Comparison of ENCODE assay signal across 13 mouse cellular contexts in the genomic region with DNA sequence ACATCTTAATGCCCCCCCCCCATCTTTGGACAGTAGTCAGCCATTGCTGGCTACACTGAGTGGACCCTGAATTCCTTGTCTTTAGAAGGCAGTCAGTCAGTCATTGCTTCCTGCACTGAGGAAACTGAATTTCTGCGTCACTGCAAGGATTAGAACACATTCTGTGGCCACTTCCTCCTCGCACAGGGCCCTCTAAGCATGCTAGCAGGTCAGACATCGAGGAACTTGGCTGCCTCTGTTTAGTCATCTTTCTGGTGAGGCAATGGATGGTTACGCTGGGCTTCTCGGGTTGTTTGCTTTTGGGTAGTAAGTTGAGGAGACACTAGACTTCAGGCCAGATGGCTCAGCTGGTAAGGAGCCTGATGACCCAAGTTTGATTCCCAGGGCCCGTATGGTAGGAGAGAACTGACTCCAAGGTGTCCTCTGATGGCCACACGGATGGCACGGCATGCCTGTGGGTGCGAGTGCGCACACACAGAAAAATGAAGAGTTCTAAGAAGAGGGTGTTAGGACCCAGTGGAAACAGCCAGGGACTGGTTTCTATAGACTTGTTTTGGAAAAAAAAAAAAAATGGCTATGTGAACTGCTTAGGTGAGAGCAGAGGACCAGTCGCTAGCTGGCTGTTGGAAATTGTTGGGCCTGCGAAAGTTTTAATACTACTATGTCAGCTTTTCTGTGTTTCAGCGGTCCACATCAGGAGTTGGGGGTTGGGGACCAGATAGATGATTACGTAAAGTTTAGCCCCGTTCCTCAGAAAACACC. TPM values are rescaled to one million over a fixed set of nuclear protein-coding genes. Genes with fewer than 3 reads are reported as not detected.
DNase-seq lines count a peak whose midpoint lies in the region; ATAC-seq lines count a peak whose summit lies in the region.
"Had no signal": no experiment of that assay in that cellular context is flagged by ENCODE, and none has a peak within 500 bp of the region (broad histone marks: within the 10 kb centered on the region; RNA-seq: fewer than 3 reads in every experiment).

No protein-coding gene starts in this region.

- H3K36me3 ChIP-seq in limb, embryonic 13.5 days, result peaks cover 3% of the 10 kb centered on the region; the same call in 1 of the 2 replicates
- peaks cover 22% of the 10 kb centered on the region for H3K36me3 ChIP-seq in limb, embryonic 10.5 days

- WGBS in limb, embryonic 13.5 days, result 82% methylated on average over 15 of the region's 15 CpGs
- 91% methylated on average over 15 of the region's 15 CpGs for WGBS in limb, embryonic 10.5 days

- no peak for ATAC-seq in CD4-positive, CD25-positive, alpha-beta regulatory T cell, adult 4 months
- no peak for ATAC-seq in limb, embryonic 13.5 days (ENCODE audit: low FRiP score, low read depth)
- ATAC-seq in common myeloid progenitor, adult 5-6 weeks (replicated peaks; ENCODE audit: low read depth, poor library complexity, severe bottlenecking), result peak; percentile 47; the same call in 1 of the 2 replicates
- no peak for ATAC-seq in erythroid progenitor cell, adult 5-6 weeks (replicated peaks; ENCODE audit: low FRiP score, poor library complexity, severe bottlenecking)

- H3K4me1 ChIP-seq in limb, embryonic 13.5 days, result peaks cover 52% of the 10 kb centered on the region
- H3K4me1 ChIP-seq in limb, embryonic 10.5 days, result peaks cover 51% of the 10 kb centered on the region

- H3K4me3 ChIP-seq in limb, embryonic 13.5 days, result no peak overlapping the region
- no peak overlapping the region for H3K4me3 ChIP-seq in limb, embryonic 10.5 days
- H3K4me3 ChIP-seq: hindbrain, embryonic 13.5 days had no signal

- no peaks in the 10 kb centered on the region for H3K27me3 ChIP-seq in limb, embryonic 13.5 days
- H3K27me3 ChIP-seq in limb, embryonic 10.5 days (ENCODE audit: low read depth, poor library complexity, severe bottlenecking), result no peaks in the 10 kb centered on the region
- H3K27me3 ChIP-seq: hindbrain, embryonic 13.5 days had no signal

- peak; percentile 20 for DNase-seq in CD4-positive, CD25-positive, alpha-beta regulatory T cell, adult 2 months (ENCODE audit: low read depth, low spot score)
- DNase-seq in limb, embryonic 10.5 days (ENCODE audit: low spot score), result no peak
- DNase-seq in lung, postnatal 36 days, result peak; percentile 54
- DNase-seq in embryo, embryonic 9.5 days (ENCODE audit: extremely low spot score), result no peak
- DNase-seq: cerebellum, postnatal 25 days; kidney, adult 18-20 months; thymus, adult 18-20 months had no signal

- 0 out of 2 replicates have a peak overlapping the region, but pooled peaks have one; percentile 8 for H3K9ac ChIP-seq in limb, embryonic 13.5 days

- H3K9me3 ChIP-seq in limb, embryonic 13.5 days, result no peaks in the 10 kb centered on the region
- H3K9me3 ChIP-seq in limb, embryonic 10.5 days (replicated peaks), result no peaks in the 10 kb centered on the region
- H3K9me3 ChIP-seq: hindbrain, embryonic 13.5 days had no signal

- no peak overlapping the region for H3K27ac ChIP-seq in limb, embryonic 13.5 days
- no peak overlapping the region for H3K27ac ChIP-seq in limb, embryonic 10.5 days
- H3K27ac ChIP-seq: macrophage had no signal

- H3K4me2 ChIP-seq in limb, embryonic 13.5 days (replicated peaks), result no peak overlapping the region
- H3K4me2 ChIP-seq: hindbrain, embryonic 13.5 days had no signal

RNA-seq across cellular contexts. Expression of a gene that starts 4.0 kb away (rescaled TPM):
- 1 to 10 TPM; 2.9 to 5.5 TPM for polyA plus RNA-seq in CD4-positive, CD25-positive, alpha-beta regulatory T cell, adult 4 months (2017; shearing (Covaris generic))
- polyA plus RNA-seq in limb, embryonic 13.5 days (2015; fragmentation: Nextera tagmentation; extraction: Ambion mirVana), result 42.2 and 43.6 TPM in 2 replicates
- polyA plus RNA-seq in limb, embryonic 10.5 days (2016; fragmentation: Nextera tagmentation; extraction: Ambion mirVana), result 33.6 and 40.2 TPM in 2 replicates
- 19.2 and 27.5 TPM in 2 replicates for total RNA-seq in common myeloid progenitor, adult 5-6 weeks (2017)
- total RNA-seq in erythroid progenitor cell, adult 5-6 weeks (2015; ENCODE audit: low replicate concordance), result 5.8 TPM in 1 of 2 replicates, not detected in the other
- total RNA-seq in erythroid progenitor cell, adult 5-6 weeks (2017; ENCODE audit: low replicate concordance), result 1.4 and 7.9 TPM in 2 replicates

RNA-seq across cellular contexts. Expression of a gene that starts 26.6 kb away (rescaled TPM):
- 10 to 100 TPM; 30.3 to 34.6 TPM for polyA plus RNA-seq in CD4-positive, CD25-positive, alpha-beta regulatory T cell, adult 4 months (2017; shearing (Covaris generic))
- polyA plus RNA-seq in limb, embryonic 13.5 days (2015; fragmentation: Nextera tagmentation; extraction: Ambion mirVana), result 10.8 and 12.1 TPM in 2 replicates
- polyA plus RNA-seq in limb, embryonic 10.5 days (2016; fragmentation: Nextera tagmentation; extraction: Ambion mirVana), result 6.8 and 11.1 TPM in 2 replicates
- total RNA-seq in common myeloid progenitor, adult 5-6 weeks (2017), result 103 and 128 TPM in 2 replicates
- total RNA-seq in erythroid progenitor cell, adult 5-6 weeks (2015; ENCODE audit: low replicate concordance), result 5.8 and 13.8 TPM in 2 replicates
- 17.2 and 17.8 TPM in 2 replicates for total RNA-seq in erythroid progenitor cell, adult 5-6 weeks (2017; ENCODE audit: low replicate concordance)

RNA-seq across cellular contexts. Expression of a gene that starts 39.0 kb away (rescaled TPM):
- polyA plus RNA-seq in CD4-positive, CD25-positive, alpha-beta regulatory T cell, adult 4 months (2017; shearing (Covaris generic)), result not detected
- polyA plus RNA-seq in limb, embryonic 13.5 days (2015; fragmentation: Nextera tagmentation; extraction: Ambion mirVana), result 10.3 and 11.3 TPM in 2 replicates
- polyA plus RNA-seq in limb, embryonic 10.5 days (2016; fragmentation: Nextera tagmentation; extraction: Ambion mirVana), result 10.9 and 11.0 TPM in 2 replicates
- total RNA-seq in common myeloid progenitor, adult 5-6 weeks (2017), result 0.92 and 1.0 TPM in 2 replicates
- not detected in 2 replicates for total RNA-seq in erythroid progenitor cell, adult 5-6 weeks (2015; ENCODE audit: low replicate concordance)
- not detected in 2 replicates for total RNA-seq in erythroid progenitor cell, adult 5-6 weeks (2017; ENCODE audit: low replicate concordance)

RNA-seq across cellular contexts. Expression of a gene that starts 51.5 kb away (rescaled TPM):
- polyA plus RNA-seq in CD4-positive, CD25-positive, alpha-beta regulatory T cell, adult 4 months (2017; shearing (Covaris generic)), result 1 to 10 TPM; 2.6 to 4.6 TPM
- polyA plus RNA-seq in limb, embryonic 13.5 days (2015; fragmentation: Nextera tagmentation; extraction: Ambion mirVana), result 3.0 and 3.4 TPM in 2 replicates
- polyA plus RNA-seq in limb, embryonic 10.5 days (2016; fragmentation: Nextera tagmentation; extraction: Ambion mirVana), result 1.9 and 2.3 TPM in 2 replicates
- total RNA-seq in common myeloid progenitor, adult 5-6 weeks (2017), result 2.1 and 3.1 TPM in 2 replicates
- 2.9 and 4.0 TPM in 2 replicates for total RNA-seq in erythroid progenitor cell, adult 5-6 weeks (2015; ENCODE audit: low replicate concordance)
- 1.7 TPM in 1 of 2 replicates, not detected in the other for total RNA-seq in erythroid progenitor cell, adult 5-6 weeks (2017; ENCODE audit: low replicate concordance)

Comparison
In these comparisons a context has a peak if more than half of its experiments do, and no peak if none do; other contexts are left out.
1. DNase-seq: peak in CD4-positive, CD25-positive, alpha-beta regulatory T cell, adult 2 months (single experiment) and lung, postnatal 36 days (single experiment); none in limb, embryonic 10.5 days (single experiment) and embryo, embryonic 9.5 days (single experiment).
2. RNA of a gene that starts 39.0 kb away (polyA plus RNA-seq): 10.9 to 11.0 TPM in limb, embryonic 10.5 days and 10.3 to 11.3 TPM in limb, embryonic 13.5 days; not detected in CD4-positive, CD25-positive, alpha-beta regulatory T cell, adult 4 months; every median in the first group is over 10 times any median in the second.